ENCODE assay signal across 8 mouse cellular contexts in the genomic region with DNA sequence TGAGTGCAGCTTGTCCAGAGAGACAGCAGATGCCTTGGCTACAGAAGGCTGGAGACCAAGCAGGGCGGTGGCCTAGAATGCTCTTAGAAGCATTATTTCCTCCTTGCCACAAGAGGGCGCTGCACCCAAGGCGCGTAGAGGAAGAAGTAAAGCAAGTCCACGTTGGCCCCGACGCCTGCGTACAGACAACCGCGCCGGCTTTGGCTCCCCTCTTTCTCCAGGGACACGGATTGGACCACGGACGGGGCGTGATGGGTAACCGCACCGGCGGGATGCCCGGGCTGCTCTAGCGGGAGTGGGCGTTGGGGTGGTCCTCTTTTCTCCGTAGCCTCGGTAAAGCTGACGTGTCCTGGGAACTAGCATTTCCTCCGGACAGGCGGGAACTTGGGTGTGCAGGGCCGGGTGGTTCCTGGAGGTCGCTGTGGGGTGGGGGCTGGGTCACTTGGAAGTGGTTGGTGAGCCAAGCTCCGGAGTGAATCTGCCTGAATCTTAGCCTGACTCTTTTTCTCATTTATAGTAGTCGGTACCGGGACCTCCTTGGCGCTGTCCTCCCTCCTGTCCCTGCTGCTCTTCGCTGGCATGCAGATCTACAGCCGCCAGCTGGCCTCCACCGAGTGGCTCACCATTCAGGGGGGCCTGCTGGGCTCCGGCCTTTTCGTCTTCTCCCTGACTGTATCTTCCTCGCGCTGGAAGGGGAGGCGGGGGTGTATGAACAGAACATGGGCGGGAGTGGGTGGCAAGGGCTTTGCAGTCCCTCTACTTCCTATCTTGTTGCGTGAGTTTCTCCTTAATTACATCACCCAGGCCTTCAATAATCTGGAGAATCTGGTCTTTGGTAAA. TPM values are rescaled to one million over a fixed set of nuclear protein-coding genes. Genes with fewer than 3 reads are reported as not detected.
DNase-seq lines count a peak whose midpoint lies in the region; ATAC-seq and TF ChIP-seq lines count a peak whose summit lies in the region.

TSS of gene Trim46 (minus strand) at position 49 of the 840 bp plus-strand sequence.

- peak within 1 kb of the TSS; percentile 80 for H3K27ac ChIP-seq in hindbrain, embryonic 11.5 days (ENCODE audit: low read depth, low read length)

- peaks cover 8% of the 10 kb centered on the region for H3K4me1 ChIP-seq in hindbrain, embryonic 11.5 days (replicated peaks; ENCODE audit: control insufficient read depth, insufficient read depth, low read length)

- no peaks in the 10 kb centered on the region for H3K9me3 ChIP-seq in hindbrain, embryonic 11.5 days (ENCODE audit: control insufficient read depth, low read length)

- in situ Hi-C loops in Patski (cut with MboI; ENCODE audit: low pct_unique_long_range_greater_than_20kb) = loop anchor here (5.0 kb wide), 2 partner anchors 36 to 61 kb away; partner anchors contain the start of gene Efna1

- CTCF ChIA-PET in Patski (lab: Charles Lee) = interaction anchor here (0.6 to 5.3 kb wide), 18 partner anchors 9 to 559 kb away, joined by 3 to 51 read pairs (median 8); partner anchors contain the start of genes Dpm3, Efna1 and Slc50a1

- peak; percentile 58 for ATAC-seq in Patski
- ATAC-seq in hindbrain, embryonic 11.5 days (ENCODE audit: low FRiP score) = peak; percentile 72

- POLR2A ChIA-PET in Patski (lab: Charles Lee) = interaction anchor here (0.6 to 5.8 kb wide), 13 partner anchors 11 to 91 kb away, joined by 3 to 39 read pairs (median 4); partner anchors contain the start of genes Efna1 and Slc50a1

- H3K4me3 ChIP-seq in hindbrain, embryonic 11.5 days (ENCODE audit: low read depth, low read length) = peak within 1 kb of the TSS; percentile 62

- peak within 1 kb of the TSS; percentile 72 for H3K9ac ChIP-seq in hindbrain, embryonic 11.5 days (ENCODE audit: low read depth, low read length)

- DNase-seq in Patski (ENCODE audit: low read depth, low spot score) = peak; percentile 90
- DNase-seq in cerebellum, adult 9-11 months = peak; percentile 95
- peak; percentile 88 to 93 for DNase-seq in frontal cortex, adult 2 months (ENCODE audit: extremely low spot score in 1 of 2, low spot score in 1 of 2)
- peak; percentile 93 for DNase-seq in hindbrain, embryonic 11.5 days (ENCODE audit: low spot score)
- peak; percentile 89 to 90 for DNase-seq in layer of hippocampus, postnatal 36 days
- peak; percentile 92 for DNase-seq in lung, postnatal 25 days (ENCODE audit: low spot score)
- DNase-seq in retina, adult 2 months (ENCODE audit: low read depth, low spot score) = peak; percentile 77
- DNase-seq in thymus, postnatal 25 days = peak; percentile 88

- no peak for TF ChIP-seq CTCF in Patski (IDR thresholded peaks at IDR 0.05)

- no peaks in the 10 kb centered on the region for H3K27me3 ChIP-seq in Patski
- no peaks in the 10 kb centered on the region for H3K27me3 ChIP-seq in hindbrain, embryonic 11.5 days (ENCODE audit: control insufficient read depth, insufficient read depth, low read length)

- WGBS in hindbrain, embryonic 11.5 days = 1% methylated on average over 42 of the region's 42 CpGs

- H3K36me3 ChIP-seq in hindbrain, embryonic 11.5 days (ENCODE audit: control insufficient read depth, insufficient read depth, low read length) = no peaks in the 10 kb centered on the region

- H3K4me2 ChIP-seq in hindbrain, embryonic 11.5 days (replicated peaks; ENCODE audit: low read depth, low read length) = peak within 1 kb of the TSS; percentile 90

RNA-seq across cellular contexts. Expression of gene Trim46, which starts in this region (rescaled TPM):
- 57.5 TPM for polyA plus RNA-seq in Patski (2021)
- polyA plus RNA-seq in frontal cortex, adult 2 months (2012; rRNA removed) = 96.7 and 99.7 TPM in 2 replicates
- 9.5 and 9.7 TPM in 2 replicates for polyA plus RNA-seq in hindbrain, embryonic 11.5 days (2014; fragmentation: Nextera tagmentation; extraction: Ambion mirVana)
- total RNA-seq in layer of hippocampus, postnatal 36 days (2021) = 10 to 100 TPM; 86.7 to 93.7 TPM

Comparison
In these comparisons a context has a peak if more than half of its experiments do, and no peak if none do; other contexts are left out.
1. Peak in every context shown above with its lines: DNase-seq, ATAC-seq, H3K4me3 ChIP-seq and H3K27ac ChIP-seq.